Mouse (Mus musculus): ENCODE results near the gene Gm14406. TPM values are rescaled to one million over a fixed set of nuclear protein-coding genes. Genes with fewer than 3 reads are reported as not detected.

The Gm14406 gene
- polyA plus RNA-seq, 1 experiment from 2014 or later: not detected

GRCm38 (mm10) chr2:177523061-177523460, 54.9 kb downstream of the Gm14406 start:
- peaks cover 8% of the 10 kb centered on the region; the same call in 1 of the 2 replicates for H3K9me3 ChIP-seq (ENCODE audit: control insufficient read depth, low read length)
- H3K4me1 ChIP-seq (replicated peaks; ENCODE audit: control insufficient read depth, insufficient read depth, low read length): no peaks in the 10 kb centered on the region
- WGBS: 95% methylated on average over 20 of the region's 20 CpGs
- no peaks in the 10 kb centered on the region for H3K27me3 ChIP-seq (replicated peaks; ENCODE audit: control insufficient read depth, insufficient read depth, low read length)
- H3K4me3 ChIP-seq (ENCODE audit: low read depth, low read length): no peak overlapping the region
- H3K4me2 ChIP-seq (ENCODE audit: low read length): no peak overlapping the region
- ATAC-seq (replicated peaks; ENCODE audit: low FRiP score, low TSS enrichment, low read depth): no peak
- no peak overlapping the region for H3K9ac ChIP-seq (ENCODE audit: low read length)
- H3K27ac ChIP-seq (ENCODE audit: low read depth): no peak overlapping the region
- no peak for DNase-seq (ENCODE audit: low spot score)
- H3K36me3 ChIP-seq (ENCODE audit: control insufficient read depth, insufficient read depth, low read length): no peaks in the 10 kb centered on the region

GRCm38 (mm10) chr2:177520035-177520434, 58.0 kb downstream of the Gm14406 start:
- Histone ChIP-seq H3K9me3 (ENCODE audit: control insufficient read depth, low read length) (peaks cover 11% of the 10 kb centered on the region; the same call in 1 of the 2 replicates), H3K27me3 (replicated peaks; ENCODE audit: control insufficient read depth, insufficient read depth, low read length) (no peaks in the 10 kb centered on the region), H3K27ac (ENCODE audit: low read depth) (no peak overlapping the region), H3K4me2 (ENCODE audit: low read length) (no peak overlapping the region), H3K36me3 (ENCODE audit: control insufficient read depth, insufficient read depth, low read length) (no peaks in the 10 kb centered on the region), H3K9ac (ENCODE audit: low read length) (no peak overlapping the region), H3K4me1 (replicated peaks; ENCODE audit: control insufficient read depth, insufficient read depth, low read length) (no peaks in the 10 kb centered on the region), H3K4me3 (ENCODE audit: low read depth, low read length) (no peak overlapping the region)
- DNase-seq (ENCODE audit: low spot score) (no peak), ATAC-seq (replicated peaks; ENCODE audit: low FRiP score, low TSS enrichment, low read depth) (no peak)
- 79% methylated on average over 8 of the region's 8 CpGs for WGBS

Other genes with a start within 250 kb of the Gm14406 start
- gene Gm14418, start 179.9 kb downstream of the Gm14406 start, polyA plus RNA-seq (2014; fragmentation: Nextera tagmentation; extraction: Ambion mirVana): 9.2 and 11.0 TPM in 2 replicates
- gene Zfp970, start 113.5 kb downstream of the Gm14406 start, polyA plus RNA-seq (2014; fragmentation: Nextera tagmentation; extraction: Ambion mirVana): 15.4 and 16.6 TPM in 2 replicates
- 5.8 and 7.0 TPM in 2 replicates for gene Gm14403, start 80.0 kb downstream of the Gm14406 start, polyA plus RNA-seq (2014; fragmentation: Nextera tagmentation; extraction: Ambion mirVana)
- 6.1 and 6.9 TPM in 2 replicates for gene Gm14322, start 181.1 kb upstream of the Gm14406 start, polyA plus RNA-seq (2014; fragmentation: Nextera tagmentation; extraction: Ambion mirVana)